Mouse (Mus musculus) ES-E14 (cell line): ENCODE data around the gene Dnah1.

Experiments
- CHD2 ChIP-seq: IDR thresholded peaks from 2 replicates; pipeline ENCODE4 v1.6.1; 2014; ENCODE audit warnings: mild to moderate bottlenecking, low read depth, low read length, inconsistent platforms
- HCFC1 ChIP-seq: IDR thresholded peaks from 2 replicates; pipeline ENCODE4 v1.6.1; 2012; ENCODE audit warnings: low read length, inconsistent platforms, borderline replicate concordance; ENCODE audit not compliant: insufficient read depth
- MAFK ChIP-seq: IDR thresholded peaks from 2 replicates; pipeline ENCODE4 v1.6.1; 2014; ENCODE audit warnings: mild to moderate bottlenecking, low read depth, low read length, inconsistent platforms; ENCODE audit not compliant: insufficient read depth
- ZC3H11A ChIP-seq: IDR thresholded peaks from 2 replicates; pipeline ENCODE4 v1.6.1; 2012; ENCODE audit warnings: low read depth, mild to moderate bottlenecking, inconsistent platforms, low read length, borderline replicate concordance
- ZNF384 ChIP-seq: IDR thresholded peaks from 2 replicates; pipeline ENCODE4 v1.6.1; 2012; ENCODE audit warnings: low read depth, low read length, inconsistent platforms

DNA sequence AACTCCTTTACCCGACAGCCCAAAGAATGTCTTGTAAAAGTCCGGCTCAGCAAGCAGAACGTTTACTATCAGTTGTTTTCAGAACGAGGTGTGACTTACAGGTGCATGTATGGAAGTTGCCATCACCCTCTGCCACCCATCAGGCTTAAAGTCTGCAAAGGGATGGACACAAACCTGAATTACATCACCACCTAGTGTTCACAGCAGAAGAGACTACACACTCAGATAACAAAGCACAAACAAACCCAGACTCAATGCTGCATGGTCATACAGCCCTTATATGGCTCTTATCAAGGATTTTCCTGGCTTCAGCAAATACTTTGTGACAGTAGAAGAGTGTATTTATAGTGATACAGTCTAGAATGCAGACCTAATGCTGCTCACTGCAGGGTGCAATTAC, 4.0 kb upstream of the Dnah1 start:
- TF ChIP-seq CHD2, result no peak
- TF ChIP-seq HCFC1, result no peak
- no peak for TF ChIP-seq ZNF384
- TF ChIP-seq ZC3H11A, result no peak
- no peak for TF ChIP-seq MAFK
